Mouse (Mus musculus): Measurements from ENCODE around the gene Btg1.

Btg1 gene

GRCm38 (mm10) chr10:96609356-96610345, 7.2 kb upstream of the Btg1 start:
- DNase-seq (ENCODE audit: low spot score in 2 of 2), result no peak

- no peak for DNase-seq (ENCODE audit: low spot score in 2 of 2)
Observed at GRCm38 (mm10) chr10:96616001-96616708, 651 bp upstream of the Btg1 start.

- peak in 1 of 2 experiments; percentile 29 for DNase-seq (ENCODE audit: low spot score in 2 of 2)
Observed at GRCm38 (mm10) chr10:96617221-96617950, 580 bp downstream of the Btg1 start.

- DNase-seq (ENCODE audit: low spot score in 2 of 2), result peak in 1 of 2 experiments; percentile 75
Observed at GRCm38 (mm10) chr10:96617951-96618575, 1.3 kb downstream of the Btg1 start.

- no peak for DNase-seq (ENCODE audit: low spot score in 2 of 2)
Observed at GRCm38 (mm10) chr10:96619951-96620889, 3.4 kb downstream of the Btg1 start.

GRCm38 (mm10) chr10:96620890-96621271, 4.1 kb downstream of the Btg1 start:
- no peak for DNase-seq (ENCODE audit: low spot score in 2 of 2)

- DNase-seq (ENCODE audit: low spot score in 2 of 2), result no peak
Observed at GRCm38 (mm10) chr10:96621361-96621945, 4.6 kb downstream of the Btg1 start.

DNA sequence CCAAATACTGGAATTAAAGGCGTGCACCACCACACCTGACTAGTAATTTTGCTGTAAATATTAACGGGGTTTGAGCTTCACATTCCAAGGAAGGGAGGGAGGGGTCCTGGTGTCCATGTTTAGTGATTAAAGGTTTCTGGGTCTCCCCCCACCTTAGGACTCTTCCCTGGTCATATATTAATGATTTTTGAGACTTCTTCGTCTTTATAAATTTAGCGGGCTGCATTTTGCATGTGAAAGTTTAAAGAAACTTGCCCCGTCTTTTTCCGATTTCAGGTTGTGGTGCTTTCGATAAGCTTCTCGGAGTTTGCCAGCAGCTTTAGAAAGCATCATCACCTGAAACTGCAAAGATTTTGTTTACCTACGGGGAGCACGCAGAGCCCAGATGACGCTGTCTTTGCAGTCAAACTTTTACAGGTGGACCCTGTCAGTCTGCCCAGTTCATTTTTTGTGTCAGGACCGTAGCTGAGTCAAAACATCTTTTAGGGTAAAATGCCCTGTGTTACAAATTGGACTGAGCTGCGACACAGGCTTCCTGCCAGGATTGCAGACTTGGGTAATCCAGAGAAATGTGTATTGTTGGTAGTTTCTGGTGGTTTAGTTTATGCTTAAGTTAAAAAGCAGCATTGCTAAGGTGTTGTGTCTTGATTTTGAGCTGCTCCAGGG, 5.3 kb downstream of the Btg1 start:
- no peak for DNase-seq (ENCODE audit: low spot score in 2 of 2)

- no peak for DNase-seq (ENCODE audit: low spot score in 2 of 2)
Observed at GRCm38 (mm10) chr10:96622761-96623632, 6.2 kb downstream of the Btg1 start.

DNA sequence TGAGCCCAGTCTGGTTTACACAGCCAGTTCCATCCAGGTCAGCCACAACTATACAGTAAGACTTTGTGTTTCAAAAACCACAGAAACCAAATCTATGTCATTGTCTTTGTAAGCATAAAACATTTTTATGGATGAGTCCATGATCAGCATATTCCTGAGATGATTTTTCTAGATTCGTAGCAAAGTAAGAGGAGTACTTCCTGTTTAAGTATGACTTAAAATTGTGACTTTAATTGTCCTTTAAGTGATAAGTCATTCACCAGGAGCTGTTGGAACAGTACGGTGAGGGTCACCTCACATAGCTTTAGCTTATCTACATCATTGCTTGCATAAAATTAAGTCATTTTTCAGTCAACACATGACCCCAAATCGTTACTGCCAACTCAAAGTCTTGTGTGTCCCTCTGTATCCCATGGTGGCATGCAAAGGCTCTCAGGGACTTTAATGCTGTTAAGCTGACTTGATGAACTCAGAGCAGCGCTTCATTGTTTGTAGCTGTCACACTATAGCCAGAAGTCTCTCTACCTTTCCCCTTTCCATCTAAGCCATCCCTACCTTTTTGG, 6.9 kb downstream of the Btg1 start:
- DNase-seq (ENCODE audit: low spot score in 2 of 2), result no peak

DNA sequence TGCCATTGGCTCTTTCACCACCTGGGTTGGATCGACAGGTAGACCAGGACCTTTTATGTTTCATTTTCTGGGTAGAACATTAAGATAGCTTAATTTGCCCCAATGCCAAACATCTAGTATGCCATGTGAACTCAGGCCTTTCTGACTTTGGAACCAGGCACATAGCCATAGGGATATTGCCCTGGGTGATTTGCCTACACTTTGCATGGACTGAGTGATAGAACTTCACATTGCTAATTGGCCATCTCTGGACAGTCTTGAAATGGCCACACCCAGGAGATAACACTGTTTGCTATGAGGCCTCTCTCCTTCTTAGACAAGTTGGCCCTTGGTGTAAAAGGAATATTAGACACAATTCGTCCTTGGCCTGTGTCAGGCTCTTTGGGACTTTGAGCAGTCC, 7.6 kb downstream of the Btg1 start:
- no peak for DNase-seq (ENCODE audit: low spot score in 2 of 2)

DNA sequence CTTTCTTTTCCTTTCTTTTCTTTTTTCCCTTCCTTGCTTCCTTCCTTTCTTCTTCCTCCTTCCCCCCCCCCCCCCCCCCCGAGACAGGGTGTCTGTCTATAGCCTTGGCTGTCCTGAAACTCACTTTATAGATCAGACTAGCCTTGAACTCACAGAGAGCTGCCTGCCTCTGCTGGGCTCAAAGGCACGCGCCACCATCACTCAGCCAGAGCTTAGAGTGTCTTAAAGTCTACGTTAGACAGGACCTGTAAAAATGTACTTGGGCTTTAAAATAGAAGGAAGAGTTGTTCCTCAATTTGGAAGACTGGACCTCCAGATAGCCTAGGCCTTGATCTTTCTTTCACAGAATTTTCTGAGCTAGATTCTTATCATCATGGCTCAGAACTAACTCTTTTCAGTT, 8.3 kb downstream of the Btg1 start:
- DNase-seq (ENCODE audit: low spot score in 2 of 2), result no peak

DNA sequence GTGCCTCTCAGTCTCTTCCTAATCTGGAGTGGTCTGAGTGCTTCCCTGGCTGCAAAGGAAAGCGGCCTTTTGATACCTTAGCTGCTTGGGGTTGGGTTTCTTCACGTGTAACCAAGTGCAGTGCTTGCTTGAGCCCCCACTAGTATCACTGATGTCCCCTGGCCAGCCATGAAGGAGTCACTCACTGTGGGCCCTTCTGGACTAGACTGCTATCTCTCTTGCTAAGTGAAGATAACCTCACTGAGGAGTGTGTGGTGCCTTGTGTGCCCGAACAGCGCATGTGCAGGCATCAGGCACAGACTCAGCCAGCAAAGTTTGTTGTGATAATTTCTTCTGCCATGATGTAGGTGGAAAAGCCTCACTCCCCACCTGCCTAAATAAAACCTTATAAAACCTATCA, 8.9 kb downstream of the Btg1 start:
- DNase-seq (ENCODE audit: low spot score in 2 of 2), result no peak

DNA sequence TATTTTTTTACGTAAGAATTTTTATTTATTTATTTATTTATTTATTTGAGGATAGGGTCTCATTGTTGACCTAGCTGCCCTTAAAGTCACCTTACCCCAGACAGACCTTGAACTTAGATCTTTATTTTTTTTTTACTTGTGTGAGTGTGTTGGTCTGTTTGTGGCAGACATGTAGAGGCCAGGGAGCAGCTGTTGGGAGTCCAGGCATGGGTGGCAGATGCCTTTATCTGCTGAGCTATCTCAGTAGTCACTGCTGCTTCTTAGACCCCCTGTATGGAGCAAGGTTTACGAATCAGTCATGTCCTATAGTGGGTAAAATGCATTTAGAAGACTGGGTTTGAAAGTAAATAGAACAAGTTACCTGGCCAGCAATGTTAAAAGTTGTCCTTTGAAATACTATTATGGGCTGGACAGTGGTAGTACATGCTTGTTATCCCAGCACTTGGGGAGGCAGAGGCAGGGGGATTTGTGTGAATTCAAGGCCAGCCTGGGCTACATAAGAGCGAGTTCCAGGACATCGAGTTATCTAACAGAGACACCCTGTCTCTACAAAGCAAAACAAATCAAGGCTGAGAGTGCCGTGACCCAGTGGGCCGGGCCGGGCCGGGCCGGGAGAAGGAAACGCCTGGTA, 9.4 kb downstream of the Btg1 start:
- no peak for DNase-seq (ENCODE audit: low spot score in 2 of 2)

DNA sequence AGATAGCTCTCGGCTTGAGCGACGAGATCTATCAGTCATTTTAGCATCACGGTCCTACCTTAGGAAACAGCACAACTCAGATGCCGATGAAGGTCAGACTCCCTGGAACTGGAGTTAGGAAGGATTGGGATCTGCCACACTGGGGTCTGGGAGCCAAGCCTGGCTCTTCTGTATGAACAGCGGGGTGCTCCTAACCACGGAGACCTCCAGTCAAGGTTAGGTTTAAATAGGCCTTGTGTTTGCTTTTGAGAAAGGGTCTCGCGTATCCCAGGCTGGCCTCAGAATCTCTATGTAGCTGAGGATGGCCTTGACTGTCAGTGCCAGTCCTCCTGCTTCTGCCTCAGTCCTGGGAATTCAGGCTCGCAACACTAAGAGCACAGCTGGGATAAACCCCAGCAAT, 10.5 kb downstream of the Btg1 start:
- no peak for DNase-seq (ENCODE audit: low spot score in 2 of 2)

GRCm38 (mm10) chr10:96628100-96628912, 11.5 kb downstream of the Btg1 start:
- no peak for DNase-seq (ENCODE audit: low spot score in 2 of 2)

GRCm38 (mm10) chr10:96628913-96629199, 12.1 kb downstream of the Btg1 start:
- no peak for DNase-seq (ENCODE audit: low spot score in 2 of 2)

All from left cerebral cortex, adult 9 months (tissue).